9 mouse cellular contexts compared by ENCODE assay signal in the genomic region with DNA sequence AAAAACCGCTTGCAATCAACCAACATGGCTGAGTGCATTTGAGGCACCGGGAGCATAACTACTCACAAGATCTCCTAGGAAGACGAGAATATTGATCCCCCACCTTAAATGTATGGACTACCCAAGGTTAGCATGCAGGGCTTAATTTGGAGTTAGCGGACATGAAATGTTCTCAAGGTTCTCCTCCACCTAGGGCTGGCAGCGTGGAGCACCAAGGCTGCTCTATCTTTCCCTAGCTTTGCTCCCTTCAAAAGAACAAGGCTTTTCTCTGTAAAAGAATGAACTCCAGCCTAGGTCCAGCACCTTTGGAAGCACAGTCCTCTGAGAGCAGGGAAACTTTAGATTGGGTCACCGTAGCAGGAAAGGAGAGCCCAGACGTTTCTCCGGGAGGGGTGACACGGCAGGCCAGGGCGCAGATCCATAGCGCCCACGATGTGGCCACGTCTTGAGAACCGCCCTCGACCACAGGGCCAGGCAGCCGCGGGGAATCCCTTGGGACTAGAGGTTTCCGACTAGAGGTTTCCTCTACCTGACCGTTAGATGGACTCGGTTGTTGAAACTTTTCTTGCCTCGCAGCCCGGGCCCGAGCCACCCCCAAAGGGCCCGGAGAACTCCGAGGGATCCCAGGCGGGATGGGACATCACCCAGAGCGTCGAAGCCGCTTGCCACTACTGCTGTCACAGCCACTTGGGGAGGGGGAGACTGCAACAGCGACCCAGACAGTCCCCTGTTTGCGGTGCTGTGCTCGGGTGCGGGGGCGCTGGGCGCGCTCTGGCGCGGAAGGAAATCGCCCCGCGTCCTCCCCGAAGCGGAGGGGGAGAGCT. TPM values are rescaled to one million over a fixed set of nuclear protein-coding genes. Genes with fewer than 3 reads are reported as not detected.
DNase-seq lines count a peak whose midpoint lies in the region; ATAC-seq and TF ChIP-seq lines count a peak whose summit lies in the region.
"Had no signal": no experiment of that assay in that cellular context is flagged by ENCODE, and none has a peak within 500 bp of the region (broad histone marks: within the 10 kb centered on the region; RNA-seq: fewer than 3 reads in every experiment).

No protein-coding gene starts in this region.

- H3K4me1 ChIP-seq in kidney, embryonic 16.5 days (ENCODE audit: insufficient read depth, low read length): peaks cover 9% of the 10 kb centered on the region; the same call in 1 of the 2 replicates
- peaks cover 17% of the 10 kb centered on the region for H3K4me1 ChIP-seq in forebrain, embryonic 15.5 days
- H3K4me1 ChIP-seq in limb, embryonic 12.5 days (replicated peaks): peaks cover 10% of the 10 kb centered on the region
- H3K4me1 ChIP-seq in small intestine, adult 2 months (ENCODE audit: control insufficient read depth, insufficient read depth, insufficient read length, low read length): peaks cover 3% of the 10 kb centered on the region; the same call in 1 of the 2 replicates

- H3K36me3 ChIP-seq in kidney, embryonic 16.5 days (ENCODE audit: insufficient read depth, low read length): no peaks in the 10 kb centered on the region
- H3K36me3 ChIP-seq in forebrain, embryonic 15.5 days: no peaks in the 10 kb centered on the region
- no peaks in the 10 kb centered on the region for H3K36me3 ChIP-seq in limb, embryonic 12.5 days
- no peaks in the 10 kb centered on the region for H3K36me3 ChIP-seq in small intestine, adult 2 months (ENCODE audit: control insufficient read depth, insufficient read depth, low read length)

- peaks cover 71% of the 10 kb centered on the region for H3K27me3 ChIP-seq in kidney, embryonic 16.5 days (ENCODE audit: insufficient read depth, low read length)
- H3K27me3 ChIP-seq in forebrain, embryonic 15.5 days: peaks cover 78% of the 10 kb centered on the region
- H3K27me3 ChIP-seq in limb, embryonic 12.5 days: peaks cover 12% of the 10 kb centered on the region; the same call in 1 of the 2 replicates
- H3K27me3 ChIP-seq in small intestine, adult 2 months (ENCODE audit: control insufficient read depth, insufficient read depth, low read length): peaks cover 30% of the 10 kb centered on the region

- 0 out of 2 replicates have a peak overlapping the region, but pooled peaks have one; percentile 5 for H3K27ac ChIP-seq in kidney, embryonic 16.5 days (ENCODE audit: low read length)
- no peak overlapping the region for H3K27ac ChIP-seq in forebrain, embryonic 15.5 days (replicated peaks)
- peak overlapping the region; percentile 99 for H3K27ac ChIP-seq in limb, embryonic 12.5 days
- no peak overlapping the region for H3K27ac ChIP-seq in small intestine, adult 2 months (ENCODE audit: insufficient read depth, low read depth, low read length)
- H3K27ac ChIP-seq: macrophage had no signal

- H3K9ac ChIP-seq in kidney, embryonic 16.5 days (replicated peaks; ENCODE audit: low read length): peak overlapping the region; percentile 68; the same call in 1 of the 2 replicates
- no peak overlapping the region for H3K9ac ChIP-seq in forebrain, embryonic 15.5 days (replicated peaks)
- peak overlapping the region; percentile 100 for H3K9ac ChIP-seq in limb, embryonic 12.5 days (replicated peaks)

- DNase-seq in kidney, postnatal 14 days: no peak
- DNase-seq in ZHBTc4 (ENCODE audit: low read depth, low spot score): peak; percentile 39
- no peak for DNase-seq in right cerebral cortex, postnatal 14 days
- no peak for DNase-seq in cerebellum, adult 18-20 months

- H3K4me3 ChIP-seq in kidney, embryonic 16.5 days (ENCODE audit: low read length): peak overlapping the region; percentile 68
- H3K4me3 ChIP-seq in forebrain, embryonic 15.5 days: peak overlapping the region; percentile 45
- H3K4me3 ChIP-seq in limb, embryonic 12.5 days (replicated peaks): peak overlapping the region; percentile 97
- peak overlapping the region; percentile 63 for H3K4me3 ChIP-seq in small intestine, adult 2 months (ENCODE audit: low read depth, low read length)

- under 1% methylated on average over 41 of the region's 43 CpGs for WGBS in kidney, embryonic 16.5 days
- WGBS in forebrain, embryonic 15.5 days: under 1% methylated on average over 43 of the region's 43 CpGs
- under 1% methylated on average over 41 of the region's 43 CpGs for WGBS in limb, embryonic 12.5 days
- WGBS in small intestine, adult 2 months: 3% methylated on average over 43 of the region's 43 CpGs

- ATAC-seq in kidney, embryonic 16.5 days (ENCODE audit: low FRiP score, low TSS enrichment): peak; percentile 60
- peak; percentile 18; the same call in 1 of the 2 replicates for ATAC-seq in forebrain, embryonic 15.5 days (replicated peaks)
- peak; percentile 38; the same call in 1 of the 2 replicates for ATAC-seq in limb, embryonic 12.5 days (ENCODE audit: insufficient number of reproducible peaks, insufficient read depth, low FRiP score, low TSS enrichment, low read depth)

- no peak for TF ChIP-seq POLR2A in small intestine, adult 2 months (IDR thresholded peaks at IDR 0.05; ENCODE audit: low read depth, low read length)

- H3K9me3 ChIP-seq in kidney, embryonic 16.5 days (ENCODE audit: low read length): no peaks in the 10 kb centered on the region
- no peaks in the 10 kb centered on the region for H3K9me3 ChIP-seq in forebrain, embryonic 15.5 days
- H3K9me3 ChIP-seq in limb, embryonic 12.5 days: no peaks in the 10 kb centered on the region

- peak overlapping the region; percentile 68 for H3K4me2 ChIP-seq in kidney, embryonic 16.5 days (replicated peaks; ENCODE audit: low read depth, low read length)
- peak overlapping the region; percentile 80; the same call in 1 of the 2 replicates for H3K4me2 ChIP-seq in forebrain, embryonic 15.5 days (replicated peaks)
- peak overlapping the region; percentile 73 for H3K4me2 ChIP-seq in limb, embryonic 12.5 days

- no peak for TF ChIP-seq CTCF in small intestine, adult 2 months (IDR thresholded peaks at IDR 0.05; ENCODE audit: extremely low read depth, insufficient read length, insufficient replicate concordance, low read depth, low read length)

RNA-seq across cellular contexts. Expression of a gene that starts 0.7 kb away (rescaled TPM):
- polyA plus RNA-seq in kidney, embryonic 16.5 days (2015; fragmentation: Nextera tagmentation; extraction: Ambion mirVana): 1.4 and 1.8 TPM in 2 replicates
- polyA plus RNA-seq in forebrain, embryonic 15.5 days (2015; fragmentation: Nextera tagmentation; extraction: Ambion mirVana): 0.63 and 0.74 TPM in 2 replicates
- 64.0 and 64.8 TPM in 2 replicates for polyA plus RNA-seq in limb, embryonic 12.5 days (2016; fragmentation: Nextera tagmentation; extraction: Ambion mirVana)
- polyA plus RNA-seq in small intestine, adult 2 months (2012; rRNA removed): 0.37 and 4.0 TPM in 2 replicates
- polyA plus RNA-seq: macrophage had no signal

RNA-seq across cellular contexts. Expression of a gene that starts 28.6 kb away (rescaled TPM):
- not detected in 2 replicates for polyA plus RNA-seq in kidney, embryonic 16.5 days (2015; fragmentation: Nextera tagmentation; extraction: Ambion mirVana)
- not detected in 2 replicates for polyA plus RNA-seq in forebrain, embryonic 15.5 days (2015; fragmentation: Nextera tagmentation; extraction: Ambion mirVana)
- polyA plus RNA-seq in limb, embryonic 12.5 days (2016; fragmentation: Nextera tagmentation; extraction: Ambion mirVana): not detected in 2 replicates
- polyA plus RNA-seq in small intestine, adult 2 months (2012; rRNA removed): not detected in 2 replicates
- polyA plus RNA-seq: macrophage had no signal

Comparison
In these comparisons a context has a peak if more than half of its experiments do, and no peak if none do; other contexts are left out.
1. H3K27ac ChIP-seq: peak in kidney, embryonic 16.5 days (single experiment) and limb, embryonic 12.5 days (single experiment); none in forebrain, embryonic 15.5 days (single experiment) and small intestine, adult 2 months (single experiment).
2. H3K4me3 ChIP-seq: peak in every context shown above with its lines; median percentile 97 in limb, embryonic 12.5 days; 68 in kidney, embryonic 16.5 days; 63 in small intestine, adult 2 months; 45 in forebrain, embryonic 15.5 days.
3. RNA of a gene that starts 0.7 kb away (polyA plus RNA-seq): 64.0 to 64.8 TPM in limb, embryonic 12.5 days; 0.37 to 4.0 TPM in small intestine, adult 2 months, 1.4 to 1.8 TPM in kidney, embryonic 16.5 days and 0.63 to 0.74 TPM in forebrain, embryonic 15.5 days; every median in the first group is over 10 times any median in the second.
4. Peak in every context shown above with its lines, with median percentiles within 50 percentile points of each other: ATAC-seq and H3K4me2 ChIP-seq.